Mouse (Mus musculus) testis, adult 2 months (tissue): ENCODE measurements around the gene Fgd2.

Experiments used
- CTCF ChIP-seq: fragments of 200-500 bp; IDR thresholded peaks from 2 replicates; pipeline ENCODE4 v1.5.1; 2012; ENCODE audit warnings: low read depth, mild to moderate bottlenecking, inconsistent platforms, low read length, moderate library complexity; ENCODE audit not compliant: control insufficient read depth, insufficient read depth, insufficient replicate concordance
- POLR2A ChIP-seq: fragments of 200-500 bp; IDR thresholded peaks from 2 replicates; pipeline ENCODE4 v1.6.1; 2012; ENCODE audit warnings: low read depth, mild to moderate bottlenecking, inconsistent platforms, low read length, moderate library complexity; ENCODE audit not compliant: control insufficient read depth

GRCm38 (mm10) chr17:29384850-29385438 lies 24.2 kb downstream of the Fgd2 start:
- no peak for TF ChIP-seq POLR2A
- TF ChIP-seq CTCF: no peak
